In genomic region chr5:132140816-132141215, GRCm38 (mm10) we compare ENCODE assay signal across 21 mouse cellular contexts.
"Had no signal": no experiment of that assay in that cellular context is flagged by ENCODE, and none has a peak within 500 bp of the region (broad histone marks: within the 10 kb centered on the region; RNA-seq: fewer than 3 reads in every experiment).

No protein-coding gene starts in this region.

- DNase-seq: kidney, adult 11 months; kidney, adult 8-10 months; kidney, postnatal 10 days; kidney, postnatal 36 days; layer of hippocampus, postnatal 36 days; liver, embryonic 13.5 days; right cerebral cortex, adult 18-20 months; right cerebral cortex, postnatal 14 days; right cerebral cortex, postnatal 4 days; thymus, adult 2 months; thymus, postnatal 25 days had no signal

- H3K9ac ChIP-seq: intestine, embryonic 15.5 days; kidney, embryonic 15.5 days; liver, embryonic 13.5 days; midbrain, embryonic 13.5 days; neural tube, embryonic 13.5 days had no signal

- H3K4me2 ChIP-seq: intestine, embryonic 15.5 days; kidney, embryonic 15.5 days; liver, embryonic 13.5 days; midbrain, embryonic 13.5 days; neural tube, embryonic 13.5 days had no signal

- H3K36me3 ChIP-seq: intestine, embryonic 15.5 days; kidney, embryonic 15.5 days; liver, embryonic 13.5 days; midbrain, embryonic 10.5 days; midbrain, embryonic 13.5 days; neural tube, embryonic 13.5 days had no signal

- H3K27me3 ChIP-seq: intestine, embryonic 15.5 days; kidney, embryonic 15.5 days; liver, embryonic 13.5 days; midbrain, embryonic 13.5 days; neural tube, embryonic 13.5 days had no signal

- ATAC-seq: intestine, embryonic 15.5 days; midbrain, embryonic 13.5 days; midbrain, embryonic 16.5 days had no signal

- H3K4me1 ChIP-seq: intestine, embryonic 15.5 days; kidney, embryonic 15.5 days had no signal

- H3K4me3 ChIP-seq: intestine, embryonic 15.5 days; kidney, embryonic 15.5 days; left cerebral cortex, adult 2 months; liver, embryonic 13.5 days; megakaryocyte, embryonic 14.5 days; midbrain, embryonic 10.5 days; midbrain, embryonic 13.5 days; myocyte; neural tube, embryonic 13.5 days had no signal

- H3K27ac ChIP-seq: intestine, embryonic 15.5 days; kidney, embryonic 15.5 days; left cerebral cortex, adult 2 months; liver, embryonic 13.5 days; midbrain, embryonic 10.5 days; midbrain, embryonic 13.5 days; neural tube, embryonic 13.5 days; stomach, postnatal 0 days had no signal

- H3K9me3 ChIP-seq: intestine, embryonic 15.5 days; kidney, embryonic 15.5 days; liver, embryonic 13.5 days; megakaryocyte, embryonic 14.5 days; midbrain, embryonic 10.5 days; midbrain, embryonic 13.5 days; neural tube, embryonic 13.5 days had no signal
